Mouse (Mus musculus): Measurements from ENCODE around the gene Cyp2d22. TPM values are rescaled to one million over a fixed set of nuclear protein-coding genes. Genes with fewer than 3 reads are reported as not detected.

The Cyp2d22 gene
- total and polyA plus RNA-seq, 3 experiments: 0.11 TPM; not detected in 2

DNA sequence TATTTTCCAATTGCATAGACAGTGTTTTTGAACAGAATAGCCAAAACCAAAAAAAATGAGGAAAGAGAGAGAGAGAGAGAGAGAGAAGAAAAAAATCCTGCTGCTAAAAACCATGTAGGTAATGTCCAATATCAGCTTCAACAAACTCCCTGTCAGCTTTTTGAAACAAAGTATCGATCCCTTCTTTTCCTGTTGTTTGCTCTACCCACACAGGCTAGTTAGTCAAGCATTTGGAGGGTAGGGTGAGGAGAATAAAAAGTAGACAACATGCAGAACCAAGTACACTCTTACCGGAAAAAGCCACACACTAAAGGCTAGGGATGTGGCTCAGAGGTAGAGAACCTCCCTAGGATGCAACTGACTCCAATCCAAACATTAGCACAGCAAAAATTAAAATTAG is 5.7 kb upstream of the Cyp2d22 start:
- TF ChIP-seq POLR2AphosphoS5 (IDR thresholded peaks at IDR 0.05; ENCODE audit: insufficient replicate concordance, low read depth, low read length) (no peak), GATA1 (IDR thresholded peaks at IDR 0.05; ENCODE audit: borderline replicate concordance, low read length) (no peak), TAL1 (conservative IDR thresholded peaks at IDR 0.05; ENCODE audit: low read depth, low read length) (no peak), GATA2 (IDR thresholded peaks at IDR 0.05; ENCODE audit: borderline replicate concordance, low read depth, low read length) (no peak), CTCF (IDR thresholded peaks at IDR 0.05; ENCODE audit: low read depth, low read length) (no peak)
- Histone ChIP-seq H3K9me3 (replicated peaks) (no peaks in the 10 kb centered on the region), H3K4me1 (ENCODE audit: insufficient read depth, low read depth, low read length) (no peaks in the 10 kb centered on the region), H3K36me3 (replicated peaks) (no peaks in the 10 kb centered on the region), H3K4me3 (ENCODE audit: low read depth, low read length) (no peak overlapping the region), H3K27me3 (ENCODE audit: insufficient read depth, low read length) (peaks cover 24% of the 10 kb centered on the region)
- DNase-seq (ENCODE audit: low spot score) (no peak), ATAC-seq (ENCODE audit: extremely low read depth, insufficient number of reproducible peaks, low FRiP score, poor library complexity, severe bottlenecking) (no peak)

DNA sequence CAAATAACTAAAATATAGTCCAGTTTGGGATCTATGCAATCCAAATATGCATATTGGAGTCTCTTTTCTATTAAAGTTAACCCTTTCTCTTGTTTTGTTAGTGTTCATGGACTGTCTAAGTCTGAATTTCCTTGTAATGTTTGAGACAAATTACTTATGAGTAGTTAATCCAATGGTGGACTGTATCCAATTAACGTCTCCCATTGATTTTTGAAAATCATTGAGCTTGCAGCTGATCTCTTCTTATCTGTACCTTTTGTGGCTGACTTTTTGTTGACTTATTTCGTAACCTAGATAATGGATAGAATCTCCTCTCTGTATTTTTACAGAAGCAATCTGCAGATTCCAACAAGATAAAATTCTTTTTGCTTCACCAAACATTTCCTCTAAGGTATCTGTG is 2.4 kb upstream of the Cyp2d22 start:
- Histone ChIP-seq H3K4me3 (ENCODE audit: low read depth, low read length) (no peak overlapping the region), H3K9me3 (replicated peaks) (no peaks in the 10 kb centered on the region), H3K27me3 (ENCODE audit: insufficient read depth, low read length) (peaks cover 40% of the 10 kb centered on the region), H3K4me1 (ENCODE audit: insufficient read depth, low read depth, low read length) (peaks cover 9% of the 10 kb centered on the region), H3K36me3 (replicated peaks) (no peaks in the 10 kb centered on the region)
- no peak for TF ChIP-seq CTCF (IDR thresholded peaks at IDR 0.05; ENCODE audit: low read depth, low read length)
- TF ChIP-seq GATA2 (IDR thresholded peaks at IDR 0.05; ENCODE audit: borderline replicate concordance, low read depth, low read length): no peak
- no peak for TF ChIP-seq POLR2AphosphoS5 (IDR thresholded peaks at IDR 0.05; ENCODE audit: insufficient replicate concordance, low read depth, low read length)
- no peak for TF ChIP-seq GATA1 (IDR thresholded peaks at IDR 0.05; ENCODE audit: borderline replicate concordance, low read length)
- TF ChIP-seq TAL1 (conservative IDR thresholded peaks at IDR 0.05; ENCODE audit: low read depth, low read length): no peak
- DNase-seq (ENCODE audit: low spot score): no peak
- no peak for ATAC-seq (ENCODE audit: extremely low read depth, insufficient number of reproducible peaks, low FRiP score, poor library complexity, severe bottlenecking)

- Histone ChIP-seq H3K36me3 (replicated peaks) (no peaks in the 10 kb centered on the region), H3K9me3 (replicated peaks) (no peaks in the 10 kb centered on the region), H3K27me3 (ENCODE audit: insufficient read depth, low read length) (peaks cover 47% of the 10 kb centered on the region), H3K4me1 (ENCODE audit: insufficient read depth, low read depth, low read length) (peaks cover 9% of the 10 kb centered on the region), H3K4me3 (ENCODE audit: low read depth, low read length) (no peak overlapping the region)
- DNase-seq (ENCODE audit: low spot score) (no peak), ATAC-seq (ENCODE audit: extremely low read depth, insufficient number of reproducible peaks, low FRiP score, poor library complexity, severe bottlenecking) (no peak)
- TF ChIP-seq GATA2 (IDR thresholded peaks at IDR 0.05; ENCODE audit: borderline replicate concordance, low read depth, low read length): no peak
- TF ChIP-seq GATA1 (IDR thresholded peaks at IDR 0.05; ENCODE audit: borderline replicate concordance, low read length): no peak
- TF ChIP-seq CTCF (IDR thresholded peaks at IDR 0.05; ENCODE audit: low read depth, low read length): no peak
- no peak for TF ChIP-seq TAL1 (conservative IDR thresholded peaks at IDR 0.05; ENCODE audit: low read depth, low read length)
- no peak for TF ChIP-seq POLR2AphosphoS5 (IDR thresholded peaks at IDR 0.05; ENCODE audit: insufficient replicate concordance, low read depth, low read length)
These were observed 628 bp upstream of the Cyp2d22 start for GRCm38 (mm10) chr15:82380714-82381062.

GRCm38 (mm10) chr15:82379511-82379870 is 569 bp downstream of the Cyp2d22 start:
- no peak for TF ChIP-seq GATA1 (IDR thresholded peaks at IDR 0.05; ENCODE audit: borderline replicate concordance, low read length)
- no peak for TF ChIP-seq POLR2AphosphoS5 (IDR thresholded peaks at IDR 0.05; ENCODE audit: insufficient replicate concordance, low read depth, low read length)
- TF ChIP-seq GATA2 (IDR thresholded peaks at IDR 0.05; ENCODE audit: borderline replicate concordance, low read depth, low read length): no peak
- no peak for TF ChIP-seq TAL1 (conservative IDR thresholded peaks at IDR 0.05; ENCODE audit: low read depth, low read length)
- no peak for TF ChIP-seq CTCF (IDR thresholded peaks at IDR 0.05; ENCODE audit: low read depth, low read length)
- no peak overlapping the region; the same call in 1 of the 2 replicates for H3K4me3 ChIP-seq (ENCODE audit: low read depth, low read length)
- H3K36me3 ChIP-seq (replicated peaks): no peaks in the 10 kb centered on the region
- H3K27me3 ChIP-seq (ENCODE audit: insufficient read depth, low read length): peaks cover 52% of the 10 kb centered on the region
- ATAC-seq (ENCODE audit: extremely low read depth, insufficient number of reproducible peaks, low FRiP score, poor library complexity, severe bottlenecking) (no peak), DNase-seq (ENCODE audit: low spot score) (no peak)
- no peaks in the 10 kb centered on the region for H3K9me3 ChIP-seq (replicated peaks)
- peaks cover 9% of the 10 kb centered on the region for H3K4me1 ChIP-seq (ENCODE audit: insufficient read depth, low read depth, low read length)

GRCm38 (mm10) chr15:82378261-82379180 is 1.5 kb downstream of the Cyp2d22 start:
- no peak for ATAC-seq (ENCODE audit: extremely low read depth, insufficient number of reproducible peaks, low FRiP score, poor library complexity, severe bottlenecking)
- Histone ChIP-seq H3K27me3 (ENCODE audit: insufficient read depth, low read length) (peaks cover 61% of the 10 kb centered on the region), H3K4me3 (ENCODE audit: low read depth, low read length) (no peak overlapping the region), H3K9me3 (replicated peaks) (no peaks in the 10 kb centered on the region), H3K36me3 (replicated peaks) (no peaks in the 10 kb centered on the region), H3K4me1 (ENCODE audit: insufficient read depth, low read depth, low read length) (peaks cover 9% of the 10 kb centered on the region)
- TF ChIP-seq CTCF (IDR thresholded peaks at IDR 0.05; ENCODE audit: low read depth, low read length): no peak
- no peak for TF ChIP-seq TAL1 (conservative IDR thresholded peaks at IDR 0.05; ENCODE audit: low read depth, low read length)
- no peak for TF ChIP-seq POLR2AphosphoS5 (IDR thresholded peaks at IDR 0.05; ENCODE audit: insufficient replicate concordance, low read depth, low read length)
- no peak for TF ChIP-seq GATA1 (IDR thresholded peaks at IDR 0.05; ENCODE audit: borderline replicate concordance, low read length)
- TF ChIP-seq GATA2 (IDR thresholded peaks at IDR 0.05; ENCODE audit: borderline replicate concordance, low read depth, low read length): no peak
- DNase-seq (ENCODE audit: low spot score): no peak

GRCm38 (mm10) chr15:82377701-82378100 is 2.4 kb downstream of the Cyp2d22 start:
- Histone ChIP-seq H3K9me3 (replicated peaks) (no peaks in the 10 kb centered on the region), H3K4me3 (ENCODE audit: low read depth, low read length) (no peak overlapping the region), H3K4me1 (ENCODE audit: insufficient read depth, low read depth, low read length) (peaks cover 9% of the 10 kb centered on the region), H3K27me3 (ENCODE audit: insufficient read depth, low read length) (peaks cover 69% of the 10 kb centered on the region), H3K36me3 (replicated peaks) (no peaks in the 10 kb centered on the region)
- ATAC-seq (ENCODE audit: extremely low read depth, insufficient number of reproducible peaks, low FRiP score, poor library complexity, severe bottlenecking) (no peak), DNase-seq (ENCODE audit: low spot score) (no peak)
- no peak for TF ChIP-seq GATA1 (IDR thresholded peaks at IDR 0.05; ENCODE audit: borderline replicate concordance, low read length)
- TF ChIP-seq CTCF (IDR thresholded peaks at IDR 0.05; ENCODE audit: low read depth, low read length): no peak
- TF ChIP-seq POLR2AphosphoS5 (IDR thresholded peaks at IDR 0.05; ENCODE audit: insufficient replicate concordance, low read depth, low read length): no peak
- no peak for TF ChIP-seq GATA2 (IDR thresholded peaks at IDR 0.05; ENCODE audit: borderline replicate concordance, low read depth, low read length)
- no peak for TF ChIP-seq TAL1 (conservative IDR thresholded peaks at IDR 0.05; ENCODE audit: low read depth, low read length)

Measured in G1E (cell line).